Mouse (Mus musculus) midbrain, embryonic 13.5 days (tissue): ENCODE results near the gene Dchs2. TPM values are rescaled to one million over a fixed set of nuclear protein-coding genes. Genes with fewer than 3 reads are reported as not detected.

Source experiments
- ATAC-seq: fragments of 200-750 bp; cut with Nextera tagmentation; 2 replicates; pipeline ENCODE4 v1.8.0; 2017; ENCODE audit warnings: mild to moderate bottlenecking, moderate TSS enrichment, moderate library complexity
- H3K27ac ChIP-seq: fragments of 300-500 bp; sonication (generic); 2 replicates; pipeline ENCODE4 v1.5.1; 2015; ENCODE audit warnings: inconsistent platforms, mild to moderate bottlenecking, moderate library complexity
- H3K27me3 ChIP-seq: fragments of 300-500 bp; sonication (generic); 2 replicates; pipeline ENCODE4 v1.6.1; 2015; ENCODE audit warnings: mild to moderate bottlenecking, inconsistent platforms
- H3K36me3 ChIP-seq: fragments of 300-500 bp; sonication (generic); 2 replicates; pipeline ENCODE4 v1.6.1; 2015; ENCODE audit warnings: mild to moderate bottlenecking, inconsistent platforms
- H3K4me1 ChIP-seq: fragments of 300-500 bp; sonication (generic); replicated peaks from 2 replicates; pipeline ENCODE4 v1.6.1; 2015; ENCODE audit warnings: inconsistent platforms
- H3K4me2 ChIP-seq: fragments of 300-500 bp; sonication (generic); replicated peaks from 2 replicates; pipeline ENCODE4 v1.6.1; 2015; ENCODE audit warnings: moderate library complexity, mild to moderate bottlenecking, inconsistent platforms
- H3K4me3 ChIP-seq: fragments of 300-500 bp; sonication (generic); replicated peaks from 2 replicates; pipeline ENCODE4 v1.5.1; 2015; ENCODE audit warnings: mild to moderate bottlenecking, inconsistent platforms
- H3K9ac ChIP-seq: fragments of 300-500 bp; sonication (generic); replicated peaks from 2 replicates; pipeline ENCODE4 v1.6.1; 2015; ENCODE audit warnings: mild to moderate bottlenecking, inconsistent platforms
- H3K9me3 ChIP-seq: fragments of 300-500 bp; sonication (generic); 2 replicates; pipeline ENCODE4 v1.6.1; 2016; ENCODE audit warnings: mild to moderate bottlenecking, inconsistent platforms
- WGBS: fragments of 180-500 bp; shearing (Covaris S2); methylation state at CpG from one replicate; pipeline ENCODE4 v1.1.7; 2015; 5-methylcytosine and 5-hydroxymethylcytosine counted together
- polyA plus RNA-seq: library from polyadenylated mRNA; unstranded; fragments of >200 nt; fragmentation: Nextera tagmentation; extraction: Ambion mirVana; gene quantifications from 2 replicates; pipeline ENCODE4 v1.2.1, GENCODE M21; 2015

Dchs2 gene
- 0.38 and 0.49 TPM in 2 replicates for polyA plus RNA-seq

DNA sequence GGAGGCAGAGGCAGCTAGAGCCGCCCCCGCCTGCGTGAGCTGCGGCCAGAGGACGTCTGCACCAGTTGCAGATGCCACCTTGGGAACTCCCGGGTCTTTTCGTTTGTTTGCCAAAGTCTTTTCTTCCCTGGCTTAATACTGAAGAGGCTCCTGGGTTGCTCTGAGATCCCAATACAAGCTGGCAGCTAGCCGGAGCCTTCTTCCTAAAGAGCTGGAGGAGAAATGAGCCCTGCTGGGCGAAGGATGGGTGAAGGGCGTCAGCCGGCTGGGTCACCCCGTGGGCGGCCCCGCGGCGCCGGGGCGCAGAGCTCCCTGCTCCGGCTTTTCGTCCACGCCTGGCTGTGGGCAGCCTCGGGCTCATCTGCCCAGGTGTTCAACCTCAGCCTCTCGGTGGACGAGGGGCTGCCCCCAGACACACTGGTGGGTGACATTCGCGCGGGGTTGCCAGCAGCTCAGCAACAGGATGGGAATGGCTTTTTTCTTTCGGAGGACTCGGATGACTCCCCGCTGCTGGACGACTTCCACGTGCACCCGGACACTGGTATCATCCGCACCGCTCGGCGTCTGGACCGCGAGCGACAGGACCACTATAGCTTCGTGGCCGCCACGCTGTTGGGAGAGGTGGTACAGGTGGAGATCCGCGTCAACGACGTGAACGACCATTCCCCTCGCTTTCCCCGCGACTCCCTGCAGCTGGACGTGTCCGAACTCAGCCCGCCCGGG is at the start of gene Dchs2:
Dchs2 (plus strand) TSS at position 223 of the 723 bp plus-strand sequence.
- WGBS = under 1% methylated on average over 55 of the region's 55 CpGs
- Histone ChIP-seq H3K4me3 (peak within 1 kb of the TSS; percentile 66), H3K36me3 (no peaks in the 10 kb centered on the region), H3K4me2 (peak within 1 kb of the TSS; percentile 100), H3K9ac (peak within 1 kb of the TSS; percentile 69), H3K4me1 (peaks cover 33% of the 10 kb centered on the region), H3K9me3 (no peaks in the 10 kb centered on the region), H3K27ac (no peak within 1 kb of the TSS), H3K27me3 (peaks cover 68% of the 10 kb centered on the region)
- peak; percentile 59 for ATAC-seq

DNA sequence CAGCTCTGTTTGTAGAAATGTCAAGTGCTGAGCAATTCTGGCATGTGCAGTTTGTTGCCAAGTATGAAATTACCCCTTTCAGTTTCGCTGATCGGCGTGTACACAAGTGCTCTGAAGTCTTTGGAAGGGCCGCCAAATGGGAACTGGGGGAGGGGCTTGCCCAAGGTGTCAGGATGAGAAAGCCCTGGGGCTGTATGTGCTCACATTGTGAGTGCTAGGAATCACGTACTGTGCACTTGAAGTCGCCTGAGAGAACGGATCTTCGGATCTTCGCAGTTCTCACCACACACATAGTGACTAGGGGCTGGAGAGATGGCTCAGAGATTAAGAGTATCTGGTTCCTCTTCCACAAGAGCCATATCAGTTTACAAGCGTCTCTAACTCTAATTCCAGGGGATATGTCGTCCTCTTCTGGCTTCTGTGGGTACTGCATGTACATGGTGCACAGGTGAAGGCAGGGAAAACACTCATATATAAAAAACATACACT is 47.1 kb upstream of the Dchs2 start:
- H3K36me3 ChIP-seq = no peaks in the 10 kb centered on the region
- no peaks in the 10 kb centered on the region for H3K27me3 ChIP-seq
- peak overlapping the region; percentile 49 for H3K4me2 ChIP-seq
- no peaks in the 10 kb centered on the region for H3K9me3 ChIP-seq
- no peak overlapping the region for H3K9ac ChIP-seq
- ATAC-seq = peak; percentile 64
- H3K4me3 ChIP-seq = peak overlapping the region; percentile 12; the same call in 1 of the 2 replicates
- peaks cover 10% of the 10 kb centered on the region for H3K4me1 ChIP-seq
- WGBS = 8% methylated on average over 11 of the region's 11 CpGs
- H3K27ac ChIP-seq = no peak overlapping the region

DNA sequence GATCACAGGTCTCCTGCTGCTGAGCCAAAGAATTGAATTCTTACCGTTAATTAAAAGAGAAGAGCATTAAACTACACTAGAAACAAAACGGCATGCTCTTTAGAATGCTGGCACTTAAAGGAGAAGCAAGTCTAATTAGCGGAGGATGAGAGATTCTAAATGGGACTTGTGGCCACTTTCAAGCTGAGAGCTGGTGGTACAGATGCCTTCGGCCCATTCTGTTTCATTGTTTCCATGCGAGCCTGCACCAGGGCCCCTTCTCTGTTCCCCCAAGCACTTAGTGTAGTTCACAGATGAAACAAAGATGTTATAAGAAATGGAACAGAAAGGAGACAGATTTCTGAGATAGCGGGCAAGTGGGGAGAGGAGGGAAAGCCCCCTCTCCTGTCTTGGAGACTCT is 30.2 kb upstream of the Dchs2 start:
- no peak for ATAC-seq
- H3K4me3 ChIP-seq = no peak overlapping the region
- no peaks in the 10 kb centered on the region for H3K9me3 ChIP-seq
- H3K9ac ChIP-seq = no peak overlapping the region
- peaks cover 32% of the 10 kb centered on the region for H3K4me1 ChIP-seq
- no peak overlapping the region for H3K4me2 ChIP-seq
- H3K27me3 ChIP-seq = no peaks in the 10 kb centered on the region; the same call in 1 of the 2 replicates
- 22% methylated on average over 6 of the region's 6 CpGs for WGBS
- no peaks in the 10 kb centered on the region for H3K36me3 ChIP-seq
- H3K27ac ChIP-seq = peak overlapping the region; percentile 44; the same call in 1 of the 2 replicates

DNA sequence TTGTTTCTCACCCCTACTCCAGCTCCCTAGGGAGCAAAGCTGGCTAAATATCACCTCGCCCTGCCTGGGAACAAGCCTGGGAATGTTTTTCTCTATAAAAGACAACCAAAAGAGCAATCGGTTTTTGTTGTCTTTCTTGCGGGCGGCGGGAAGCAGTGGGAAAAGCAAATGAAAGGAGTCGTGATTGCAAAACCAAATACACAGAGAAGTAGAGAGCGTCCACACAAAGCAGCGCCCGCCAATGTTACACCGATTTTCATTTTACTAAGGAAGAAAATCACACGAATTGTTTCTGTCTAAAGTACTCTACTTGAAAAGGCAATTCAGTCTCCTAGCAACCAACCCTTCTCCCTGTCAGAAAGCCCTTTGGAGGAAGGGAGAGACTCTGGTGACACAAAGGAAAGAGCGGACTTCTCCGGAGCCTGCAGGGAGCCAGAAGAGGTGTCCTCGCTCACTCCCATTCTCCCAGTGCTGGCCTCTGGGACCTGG is 29.2 kb upstream of the Dchs2 start:
- peaks cover 32% of the 10 kb centered on the region for H3K4me1 ChIP-seq
- peak; percentile 89 for ATAC-seq

DNA sequence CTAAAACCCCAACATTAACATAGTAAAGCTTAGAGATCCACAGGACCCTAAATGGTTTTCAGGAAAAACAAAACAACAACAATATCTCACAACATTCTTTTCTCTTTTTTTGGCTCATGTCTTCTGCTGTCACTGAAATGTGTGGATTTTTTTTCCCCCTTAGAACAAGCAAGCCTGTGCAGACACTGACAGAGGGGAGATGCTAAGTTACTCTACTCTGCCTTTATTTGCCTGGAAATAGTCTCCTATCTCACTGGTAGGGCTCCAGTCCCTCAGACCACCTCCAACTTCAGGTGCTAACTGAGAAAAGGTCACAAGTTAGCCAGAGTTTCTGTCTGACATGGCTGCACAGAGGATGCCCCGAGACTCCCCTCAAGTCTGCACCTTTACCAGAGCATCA is 28.6 kb upstream of the Dchs2 start:
- peak overlapping the region; percentile 34 for H3K4me3 ChIP-seq
- peak overlapping the region; percentile 61; the same call in 1 of the 2 replicates for H3K9ac ChIP-seq
- H3K4me1 ChIP-seq = peaks cover 32% of the 10 kb centered on the region
- peak overlapping the region; percentile 78 for H3K27ac ChIP-seq
- peak overlapping the region; percentile 54 for H3K4me2 ChIP-seq
- no peaks in the 10 kb centered on the region; the same call in 1 of the 2 replicates for H3K27me3 ChIP-seq
- no peaks in the 10 kb centered on the region for H3K9me3 ChIP-seq
- ATAC-seq = peak; percentile 28; the same call in 1 of the 2 replicates
- WGBS = 81% methylated on average over 1 of the region's 1 CpGs
- no peaks in the 10 kb centered on the region for H3K36me3 ChIP-seq

More for the DNA sequence above, 29.2 kb upstream of the Dchs2 start:
- no peaks in the 10 kb centered on the region for H3K9me3 ChIP-seq
- peak overlapping the region; percentile 34 for H3K4me3 ChIP-seq
- H3K36me3 ChIP-seq = no peaks in the 10 kb centered on the region
- no peaks in the 10 kb centered on the region; the same call in 1 of the 2 replicates for H3K27me3 ChIP-seq
- under 1% methylated on average over 14 of the region's 14 CpGs for WGBS
- peak overlapping the region; percentile 78 for H3K27ac ChIP-seq
- peak overlapping the region; percentile 54 for H3K4me2 ChIP-seq
- H3K9ac ChIP-seq = peak overlapping the region; percentile 61

DNA sequence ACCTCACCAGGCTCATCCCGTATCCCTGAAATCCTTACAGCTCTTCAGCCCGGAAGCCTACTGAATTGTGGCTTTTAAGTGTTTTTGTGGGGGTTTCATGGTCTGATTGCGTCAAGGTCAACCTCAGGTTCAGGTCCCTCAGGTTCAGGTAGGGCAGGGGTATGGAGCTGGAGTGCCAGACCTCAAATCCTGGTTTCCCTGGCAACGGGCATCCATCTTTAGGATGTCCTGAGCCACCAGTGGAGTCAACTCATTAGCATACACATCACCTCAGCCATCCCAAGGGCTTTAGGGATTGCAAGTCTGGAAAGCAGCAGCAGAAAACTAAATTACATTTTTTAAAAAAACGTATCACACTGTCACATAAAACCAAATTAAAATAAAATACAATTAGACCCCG is 28.1 kb upstream of the Dchs2 start:
- Histone ChIP-seq H3K9me3 (no peaks in the 10 kb centered on the region), H3K4me3 (no peak overlapping the region), H3K27me3 (no peaks in the 10 kb centered on the region; the same call in 1 of the 2 replicates), H3K9ac (no peak overlapping the region), H3K4me2 (no peak overlapping the region), H3K27ac (0 out of 2 replicates have a peak overlapping the region, but pooled peaks have one; percentile 78), H3K4me1 (peaks cover 32% of the 10 kb centered on the region), H3K36me3 (no peaks in the 10 kb centered on the region)
- peak; percentile 51 for ATAC-seq
- 59% methylated on average over 6 of the region's 6 CpGs for WGBS

DNA sequence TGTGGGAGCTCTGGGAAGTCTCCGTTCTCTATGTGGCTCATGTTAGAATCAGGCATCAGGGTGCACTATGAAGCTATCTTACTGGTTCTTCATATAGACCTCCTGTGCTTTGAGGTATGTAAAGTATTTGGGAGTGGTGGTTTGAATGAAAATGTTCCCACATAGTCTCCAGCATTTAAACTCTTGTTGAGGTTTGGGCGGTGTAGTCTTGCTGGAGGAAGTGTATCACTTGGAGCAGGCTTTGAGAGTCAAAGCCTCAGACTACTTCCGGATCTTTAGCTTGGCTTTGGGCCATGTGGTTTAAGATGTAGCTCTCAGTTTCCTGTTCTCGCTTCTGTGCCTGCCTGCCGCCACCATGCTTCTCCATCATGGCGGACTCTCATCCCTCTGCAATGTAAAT is 25.5 kb upstream of the Dchs2 start:
- H3K4me2 ChIP-seq = no peak overlapping the region
- no peaks in the 10 kb centered on the region; the same call in 1 of the 2 replicates for H3K27me3 ChIP-seq
- H3K36me3 ChIP-seq = no peaks in the 10 kb centered on the region
- H3K27ac ChIP-seq = no peak overlapping the region
- H3K9me3 ChIP-seq = no peaks in the 10 kb centered on the region
- H3K9ac ChIP-seq = no peak overlapping the region
- no peak overlapping the region for H3K4me3 ChIP-seq
- H3K4me1 ChIP-seq = peaks cover 28% of the 10 kb centered on the region
- no peak for ATAC-seq
- WGBS = 92% methylated on average over 6 of the region's 6 CpGs

DNA sequence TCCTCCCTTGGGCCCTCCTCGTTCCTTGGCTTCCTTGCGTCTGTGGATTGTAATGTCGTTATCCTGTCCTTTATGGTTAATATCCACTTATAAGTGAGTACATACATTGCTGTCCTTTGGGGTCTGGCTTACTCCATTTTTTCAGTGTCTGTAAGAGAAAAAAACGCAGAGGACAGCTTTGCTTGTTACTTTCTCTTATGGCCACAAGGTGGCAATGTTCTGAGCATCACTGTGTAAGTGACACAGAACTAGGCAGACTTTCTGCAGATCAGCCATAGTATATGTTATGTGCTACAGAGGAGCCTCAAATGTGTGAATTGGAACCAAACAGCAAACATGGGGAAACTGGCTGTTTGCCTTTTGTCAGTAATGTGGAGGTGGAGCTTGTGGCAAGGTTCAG is 17.6 kb upstream of the Dchs2 start:
- Histone ChIP-seq H3K4me3 (no peak overlapping the region), H3K27me3 (no peaks in the 10 kb centered on the region), H3K9ac (no peak overlapping the region), H3K4me2 (no peak overlapping the region), H3K9me3 (no peaks in the 10 kb centered on the region), H3K27ac (no peak overlapping the region), H3K4me1 (peaks cover 21% of the 10 kb centered on the region), H3K36me3 (no peaks in the 10 kb centered on the region)
- ATAC-seq = peak; percentile 67
- WGBS = 37% methylated on average over 4 of the region's 4 CpGs

DNA sequence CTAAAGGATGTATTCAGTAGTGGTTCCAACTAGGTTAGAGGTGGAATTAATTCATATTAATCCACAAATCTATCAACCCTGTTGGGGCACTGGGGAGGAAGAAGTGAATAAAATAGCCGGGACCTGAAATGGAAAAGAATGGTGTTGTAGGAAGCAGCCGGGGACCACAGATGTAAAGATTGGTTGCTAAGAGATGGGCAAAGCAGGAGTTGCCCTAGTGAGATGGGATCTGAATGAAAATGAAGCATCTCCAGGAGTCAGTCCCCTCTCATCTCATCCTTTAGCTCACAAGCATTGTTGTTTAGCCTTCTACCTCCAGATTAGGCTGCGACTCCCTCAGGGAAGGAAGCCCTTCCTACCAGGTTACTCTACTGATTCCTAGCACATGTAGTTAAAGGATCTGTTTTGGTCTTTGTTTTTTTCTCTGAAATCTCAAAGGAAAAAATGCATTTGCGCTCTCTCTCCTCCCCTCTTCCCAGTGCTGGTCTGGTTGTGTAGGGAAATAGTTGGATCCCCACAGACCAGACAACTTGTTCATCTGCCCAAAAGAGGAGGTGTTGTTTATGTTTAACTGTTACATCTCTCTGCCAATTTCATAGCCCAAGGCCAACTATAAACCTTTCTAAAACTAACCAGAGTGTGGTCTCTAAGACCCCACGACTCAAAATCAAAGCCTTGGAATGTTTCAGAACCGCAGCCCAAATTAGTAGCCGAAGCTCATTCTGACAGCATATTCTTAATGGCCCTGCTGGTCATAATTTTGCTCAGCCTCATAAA is 16.1 kb upstream of the Dchs2 start:
- Histone ChIP-seq H3K4me1 (peaks cover 21% of the 10 kb centered on the region), H3K27ac (no peak overlapping the region), H3K36me3 (no peaks in the 10 kb centered on the region), H3K4me3 (no peak overlapping the region), H3K4me2 (no peak overlapping the region), H3K9ac (no peak overlapping the region), H3K9me3 (no peaks in the 10 kb centered on the region), H3K27me3 (no peaks in the 10 kb centered on the region)
- peak; percentile 59 for ATAC-seq
- WGBS = 38% methylated on average over 7 of the region's 7 CpGs

DNA sequence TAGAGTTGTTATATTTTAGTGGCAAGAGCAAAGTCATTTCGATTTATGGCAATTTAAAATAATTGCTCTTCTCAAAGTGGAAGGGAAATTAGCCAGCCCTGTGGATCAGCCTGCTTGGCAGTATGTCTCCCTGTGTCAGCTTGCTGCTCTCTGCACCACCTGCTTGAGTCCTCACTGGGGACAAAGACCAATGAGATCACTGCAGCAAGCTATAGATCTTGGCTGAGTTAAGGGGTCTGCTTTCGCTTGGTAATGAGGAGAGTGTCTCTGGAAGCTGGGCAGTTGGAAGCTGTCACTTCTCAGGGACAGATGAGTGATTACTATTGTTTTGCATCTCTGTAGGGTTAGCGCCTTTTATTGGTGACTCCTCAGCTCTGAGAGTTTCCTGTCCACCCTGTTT is 14.9 kb upstream of the Dchs2 start:
- H3K27me3 ChIP-seq = no peaks in the 10 kb centered on the region
- H3K4me2 ChIP-seq = no peak overlapping the region
- no peaks in the 10 kb centered on the region for H3K36me3 ChIP-seq
- H3K4me3 ChIP-seq = no peak overlapping the region
- ATAC-seq = no peak
- H3K9me3 ChIP-seq = no peaks in the 10 kb centered on the region
- H3K9ac ChIP-seq = no peak overlapping the region
- WGBS = 23% methylated on average over 3 of the region's 3 CpGs
- H3K4me1 ChIP-seq = peaks cover 21% of the 10 kb centered on the region
- no peak overlapping the region for H3K27ac ChIP-seq

DNA sequence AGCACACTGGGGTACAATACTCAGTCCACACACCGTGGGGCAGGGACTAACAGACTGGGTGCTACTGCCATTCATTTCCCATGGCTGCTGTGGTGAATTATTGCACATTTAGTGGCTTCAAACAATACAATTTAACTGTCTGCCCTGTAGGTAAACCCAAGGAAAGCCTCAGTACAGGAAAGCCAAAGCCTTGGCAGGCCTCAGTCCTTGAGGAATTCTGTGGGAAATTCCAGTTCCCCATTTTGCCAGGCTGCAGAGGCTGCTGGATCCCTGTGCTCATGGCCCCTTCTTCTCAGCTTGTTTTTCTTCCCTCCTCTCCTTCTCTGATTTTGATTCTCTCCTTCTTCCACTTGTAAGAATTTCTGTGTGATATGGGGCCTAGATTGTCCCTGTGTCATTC is 12.8 kb upstream of the Dchs2 start:
- Histone ChIP-seq H3K36me3 (no peaks in the 10 kb centered on the region), H3K4me3 (no peak overlapping the region), H3K4me2 (no peak overlapping the region), H3K4me1 (peaks cover 21% of the 10 kb centered on the region), H3K9me3 (no peaks in the 10 kb centered on the region), H3K9ac (no peak overlapping the region), H3K27ac (no peak overlapping the region), H3K27me3 (no peaks in the 10 kb centered on the region)
- WGBS = 77% methylated on average over 1 of the region's 1 CpGs
- no peak for ATAC-seq

DNA sequence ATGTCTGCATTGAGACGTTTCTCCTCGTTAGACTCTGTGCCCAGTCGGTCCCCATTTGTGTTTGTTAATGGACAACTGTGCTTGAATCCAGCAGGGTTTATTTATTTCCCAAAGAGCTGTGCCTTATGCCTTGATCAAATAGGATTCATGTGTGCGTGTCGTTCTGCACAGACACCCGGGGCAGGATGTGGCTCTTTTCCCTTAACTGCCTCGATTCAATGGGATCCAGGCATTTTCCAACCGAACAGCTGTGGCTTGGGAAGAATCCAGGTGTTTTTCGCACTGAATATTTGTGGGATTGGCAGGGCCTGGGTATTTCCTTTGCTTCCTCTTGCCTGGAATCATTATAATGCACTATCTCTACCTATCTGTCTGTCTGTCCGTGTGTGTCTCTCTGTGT is 10.2 kb upstream of the Dchs2 start:
- 78% methylated on average over 10 of the region's 10 CpGs for WGBS
- Histone ChIP-seq H3K27me3 (no peaks in the 10 kb centered on the region; the same call in 1 of the 2 replicates), H3K4me3 (no peak overlapping the region), H3K9ac (no peak overlapping the region), H3K27ac (no peak overlapping the region), H3K4me1 (peaks cover 7% of the 10 kb centered on the region), H3K9me3 (no peaks in the 10 kb centered on the region), H3K36me3 (no peaks in the 10 kb centered on the region), H3K4me2 (no peak overlapping the region)
- ATAC-seq = no peak
